Mouse (Mus musculus) bone marrow, adult 2 months (tissue): ENCODE measurements around the gene Gins2. TPM values are rescaled to one million over a fixed set of nuclear protein-coding genes. Genes with fewer than 3 reads are reported as not detected.

Experiments
- H3K27ac ChIP-seq: fragments of 200-500 bp; 2 replicates; pipeline ENCODE4 v1.5.1; 2012; ENCODE audit warnings: low read depth, mild to moderate bottlenecking, control low read depth, inconsistent platforms, low read length; ENCODE audit not compliant: control insufficient read depth, poor library complexity, insufficient read depth
- H3K4me1 ChIP-seq: fragments of 200-500 bp; 2 replicates; pipeline ENCODE4 v1.6.1; 2011; ENCODE audit warnings: low read length; ENCODE audit not compliant: control insufficient read depth, insufficient read depth
- H3K4me3 ChIP-seq: fragments of 200-500 bp; replicated peaks from 2 replicates; pipeline ENCODE3; 2011; ENCODE audit warnings: mild to moderate bottlenecking, low read depth, low read length, control low read depth; ENCODE audit not compliant: control insufficient read depth
- CTCF ChIP-seq: fragments of 200-500 bp; IDR thresholded peaks from 2 replicates; pipeline ENCODE4 v1.5.1; 2011; ENCODE audit warnings: low read length, control low read depth; ENCODE audit not compliant: control insufficient read depth, insufficient read depth
- POLR2A ChIP-seq: fragments of 200-500 bp; IDR thresholded peaks from 2 replicates; pipeline ENCODE4 v1.6.1; 2011; ENCODE audit warnings: low read depth, mild to moderate bottlenecking, control low read depth, low read length, borderline replicate concordance; ENCODE audit not compliant: control insufficient read depth
- WGBS: fragments of 180-500 bp; shearing (Covaris S2); methylation state at CpG from one replicate; pipeline ENCODE4 v1.1.7; 2018; 5-methylcytosine and 5-hydroxymethylcytosine counted together
- polyA plus RNA-seq: library from polyadenylated mRNA; stranded (reverse); fragments of >200 nt; gene quantifications from 2 replicates; pipeline ENCODE4 v1.2.4, GENCODE M21; 2011; ENCODE audit warnings: low replicate concordance; ENCODE audit not compliant: missing spikeins, insufficient read depth, insufficient read length

The Gins2 gene
- polyA plus RNA-seq, 1 experiment: 20.0 TPM

DNA sequence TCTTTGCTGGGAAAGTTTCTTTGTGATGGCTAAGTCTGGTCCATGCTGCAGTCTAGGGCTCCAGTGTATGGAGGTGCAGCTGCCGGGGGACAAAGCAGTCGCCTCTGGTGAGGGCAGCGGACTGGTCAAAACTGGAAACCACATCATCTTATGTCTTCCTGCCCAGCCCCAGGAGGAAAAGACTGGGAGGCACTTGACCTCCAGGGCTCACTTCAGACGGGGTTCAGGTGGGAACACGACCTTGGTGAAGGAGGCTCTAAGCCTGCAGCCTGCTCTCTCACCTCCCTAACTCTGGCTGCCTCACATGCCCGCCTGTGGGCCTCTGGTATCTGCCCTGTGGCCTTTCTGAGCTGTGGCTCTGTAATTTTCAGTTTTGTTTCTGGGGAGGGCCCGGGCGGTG, 55.0 kb downstream of the Gins2 start:
- no peak for TF ChIP-seq CTCF
- Histone ChIP-seq H3K4me1 (peaks cover 10% of the 10 kb centered on the region), H3K4me3 (no peak overlapping the region), H3K27ac (no peak overlapping the region)
- WGBS: 34% methylated on average over 8 of the region's 8 CpGs

DNA sequence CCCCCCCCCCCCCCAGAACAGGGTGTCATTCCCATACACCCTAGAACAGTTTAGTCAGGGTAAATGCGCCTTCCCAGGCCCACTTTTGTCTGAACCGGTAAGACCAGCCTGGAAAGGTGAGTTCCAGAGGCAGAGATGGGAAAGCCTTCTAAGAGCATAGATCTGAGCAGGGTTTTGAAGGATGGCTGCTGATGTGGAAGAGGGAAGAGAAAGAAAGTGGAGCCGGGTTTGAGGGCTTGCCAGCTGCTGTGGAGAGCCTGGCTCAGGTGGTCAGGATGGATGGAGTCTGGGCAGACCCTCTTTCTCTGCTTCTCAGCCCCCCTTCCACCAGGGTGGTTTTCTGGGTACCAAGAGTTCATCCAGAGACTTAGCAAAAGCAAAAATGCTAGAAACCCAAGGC, 55.7 kb downstream of the Gins2 start:
- Histone ChIP-seq H3K4me3 (no peak overlapping the region), H3K4me1 (peaks cover 10% of the 10 kb centered on the region), H3K27ac (no peak overlapping the region)
- 73% methylated on average over 3 of the region's 3 CpGs for WGBS
- no peak for TF ChIP-seq POLR2A
- TF ChIP-seq CTCF: no peak

DNA sequence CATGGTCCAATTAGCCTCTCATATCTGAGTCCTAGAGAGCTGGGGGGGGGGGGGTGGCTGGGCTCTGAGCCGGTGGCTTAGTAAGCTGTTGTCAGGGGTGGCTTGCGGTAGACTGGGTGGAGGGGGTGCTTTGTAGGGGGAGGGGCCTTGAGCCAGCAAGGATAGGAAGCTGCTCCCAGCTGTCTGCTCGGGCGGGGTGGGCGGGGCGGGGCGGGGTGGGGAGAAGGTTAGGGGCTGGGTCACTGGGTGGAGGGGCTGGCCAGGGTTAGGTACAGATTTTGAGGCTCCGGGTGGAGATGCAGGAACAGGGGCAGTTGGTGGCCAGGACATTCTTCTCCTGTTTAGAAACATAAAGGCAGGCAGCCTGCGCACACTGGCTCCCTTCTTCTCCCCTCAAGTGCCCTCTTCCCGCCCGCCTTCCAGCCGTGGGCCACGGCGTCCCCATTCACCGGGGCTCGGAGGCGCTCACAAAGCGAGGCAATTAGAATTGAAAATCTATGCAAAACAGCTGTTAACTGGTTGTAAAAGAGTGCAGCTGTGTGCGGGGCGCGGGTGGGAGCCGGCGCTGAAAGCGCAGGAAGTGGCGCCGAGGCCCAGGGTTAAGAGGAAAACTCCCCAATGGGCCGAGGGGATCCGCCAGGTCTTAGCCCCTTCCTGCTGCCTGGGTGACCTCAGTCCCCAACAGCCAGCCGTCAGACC, 56.4 kb downstream of the Gins2 start:
- WGBS: 6% methylated on average over 29 of the region's 29 CpGs
- H3K4me1 ChIP-seq: peaks cover 10% of the 10 kb centered on the region
- no peak for TF ChIP-seq POLR2A
- no peak for TF ChIP-seq CTCF
- H3K4me3 ChIP-seq: no peak overlapping the region
- H3K27ac ChIP-seq: no peak overlapping the region

DNA sequence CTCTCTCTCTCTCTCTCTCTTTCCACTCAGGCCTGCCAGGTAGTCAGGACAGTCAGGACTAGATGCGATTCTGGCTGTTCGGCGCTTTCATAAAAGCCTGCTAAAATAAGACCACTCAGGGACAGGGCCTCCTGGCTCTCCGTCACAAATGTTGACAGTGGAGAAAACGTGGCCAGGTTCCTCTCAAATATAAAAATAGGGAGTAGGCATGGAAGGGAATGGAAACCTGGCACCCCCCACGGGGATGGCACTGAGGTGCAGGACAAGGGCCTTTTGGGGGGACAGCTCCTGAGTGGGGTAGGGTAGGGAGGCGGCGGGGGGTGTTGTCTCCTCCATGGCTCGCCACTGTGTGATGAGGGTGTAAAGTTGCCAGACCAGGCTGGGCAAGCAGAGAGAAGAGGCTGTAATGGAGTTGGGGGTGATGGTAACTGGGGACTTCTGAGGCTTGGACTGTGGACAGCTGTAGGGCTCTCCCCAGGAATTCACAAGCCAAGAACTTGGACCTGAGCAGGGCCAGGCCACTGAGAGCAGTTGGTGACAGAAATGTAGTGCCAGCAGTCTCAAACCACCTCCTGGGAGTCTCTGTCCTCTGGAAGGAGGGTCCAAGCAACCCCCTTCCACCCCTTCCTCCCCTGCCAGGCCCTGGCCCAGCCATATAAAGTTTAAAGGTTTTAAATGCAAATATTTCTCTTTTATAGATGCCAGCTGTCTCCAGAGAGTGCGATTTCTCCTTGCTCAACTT, 57.2 kb downstream of the Gins2 start:
- Histone ChIP-seq H3K4me3 (no peak overlapping the region), H3K4me1 (peaks cover 10% of the 10 kb centered on the region), H3K27ac (no peak overlapping the region; the same call in 1 of the 2 replicates)
- WGBS: 68% methylated on average over 10 of the region's 10 CpGs
- no peak for TF ChIP-seq POLR2A
- no peak for TF ChIP-seq CTCF

DNA sequence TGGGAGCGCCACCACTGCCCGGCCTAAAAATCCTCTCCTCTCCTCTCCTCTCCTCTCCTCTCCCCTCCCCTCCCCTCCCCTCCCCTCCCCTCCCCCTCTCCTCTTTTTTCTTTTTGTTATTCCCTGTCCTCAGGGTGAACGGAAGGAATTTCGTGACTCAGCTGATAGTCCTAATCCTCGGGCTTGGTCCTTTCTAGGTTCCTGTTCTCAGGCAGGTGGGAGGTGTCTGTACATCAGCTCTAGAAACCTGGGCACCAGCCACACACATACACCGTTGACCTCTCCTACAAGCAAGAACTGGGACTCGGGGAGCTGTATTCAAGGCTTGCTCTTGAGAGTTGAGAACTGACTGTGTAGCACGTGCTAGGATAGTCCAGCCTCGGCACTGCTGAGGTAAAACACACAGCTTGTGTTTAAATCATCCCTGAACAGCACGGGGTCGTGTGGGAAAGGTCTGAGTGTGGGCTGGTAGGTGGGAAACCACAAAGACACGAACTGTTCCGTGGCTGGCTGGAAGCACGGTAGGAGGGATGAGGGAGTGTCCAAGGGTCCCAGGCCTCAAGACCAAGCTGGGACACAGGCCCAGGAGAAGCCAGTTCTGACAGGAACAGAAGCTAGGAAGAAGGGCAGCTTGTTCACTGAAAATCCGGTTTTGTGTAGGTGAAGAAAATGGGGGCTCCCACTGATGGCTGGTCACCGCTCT, 58.0 kb downstream of the Gins2 start:
- peaks cover 10% of the 10 kb centered on the region for H3K4me1 ChIP-seq
- H3K27ac ChIP-seq: no peak overlapping the region
- 52% methylated on average over 16 of the region's 16 CpGs for WGBS

DNA sequence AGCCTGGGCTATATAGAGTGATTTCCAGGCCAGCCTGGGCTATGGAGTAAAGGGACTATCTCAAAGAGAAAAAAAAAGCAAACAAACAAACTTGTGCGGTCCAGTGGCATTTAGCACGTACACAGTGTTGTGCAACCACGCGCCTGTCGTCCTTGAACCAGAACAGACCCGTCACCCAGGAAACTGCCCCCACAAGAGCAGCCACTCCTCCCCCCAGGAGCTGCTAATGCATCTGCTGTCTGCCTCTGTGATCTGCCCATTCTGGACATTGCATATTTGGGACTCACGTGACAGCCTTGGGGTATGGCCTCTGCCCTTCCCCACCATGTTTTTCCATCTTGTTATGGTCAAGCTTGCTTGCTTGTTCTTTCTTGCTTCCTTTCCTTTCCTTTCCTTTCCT, 59.9 kb downstream of the Gins2 start:
- Histone ChIP-seq H3K27ac (no peak overlapping the region), H3K4me1 (peaks cover 8% of the 10 kb centered on the region), H3K4me3 (no peak overlapping the region)
- TF ChIP-seq POLR2A (no peak), CTCF (no peak)
- 36% methylated on average over 7 of the region's 7 CpGs for whole genome bisulfite sequencing

More for the DNA sequence above, 58.0 kb downstream of the Gins2 start:
- no peak for TF ChIP-seq CTCF
- TF ChIP-seq POLR2A: no peak
- no peak overlapping the region for H3K4me3 ChIP-seq

Other genes with a start within 250 kb of the Gins2 start
- gene 1190005I06Rik, start 58.3 kb upstream of the Gins2 start, polyA plus RNA-seq: not detected in 2 replicates
- gene Gm27021, start 78.8 kb upstream of the Gins2 start, polyA plus RNA-seq: not detected in 2 replicates
- gene Cox4i1, start 78.9 kb upstream of the Gins2 start, polyA plus RNA-seq: 413 and 448 TPM in 2 replicates
- 28.5 and 66.3 TPM in 2 replicates for gene Emc8, start 79.3 kb upstream of the Gins2 start, polyA plus RNA-seq
- 32.8 and 80.9 TPM in 2 replicates for gene Irf8, start 147.1 kb upstream of the Gins2 start, polyA plus RNA-seq